ENCODE assay signal across 10 mouse cellular contexts in the genomic region with DNA sequence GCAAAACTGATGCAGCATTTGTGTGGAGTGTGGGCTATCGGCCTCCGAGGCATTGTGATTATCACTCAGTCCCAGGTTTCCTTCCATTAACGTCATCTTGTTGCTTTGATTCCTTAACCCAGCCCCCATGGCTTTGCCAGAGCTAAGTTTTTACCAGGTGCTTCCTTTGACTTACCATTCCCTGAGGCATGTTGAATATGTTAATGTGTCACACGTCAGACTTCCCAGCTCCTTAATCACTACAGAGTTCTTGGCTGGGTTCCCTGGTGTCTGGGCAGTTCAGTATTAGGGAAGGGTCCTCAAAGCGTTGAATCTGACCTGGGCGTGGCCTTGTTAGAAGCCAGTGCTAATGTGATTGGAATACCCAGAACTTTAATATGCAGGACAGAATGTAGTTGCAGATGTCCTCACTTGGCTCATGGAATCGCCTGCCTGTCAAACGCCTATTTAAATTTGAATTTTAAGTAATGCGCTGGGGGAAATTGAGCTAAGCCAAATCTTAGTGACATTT. TPM values are rescaled to one million over a fixed set of nuclear protein-coding genes. Genes with fewer than 3 reads are reported as not detected.
A peak's percentile ranks its signal among the peaks of the same experiment; 100 is the strongest.
DNase-seq lines count a peak whose midpoint lies in the region; ATAC-seq lines count a peak whose summit lies in the region.
"Had no signal": no experiment of that assay in that cellular context is flagged by ENCODE, and none has a peak within 500 bp of the region (broad histone marks: within the 10 kb centered on the region; RNA-seq: fewer than 3 reads in every experiment).

No protein-coding gene starts in this region.

- H3K9me3 ChIP-seq in lung, embryonic 15.5 days: no peaks in the 10 kb centered on the region
- no peaks in the 10 kb centered on the region for H3K9me3 ChIP-seq in forebrain, embryonic 16.5 days (ENCODE audit: control insufficient read depth, low read length)
- no peaks in the 10 kb centered on the region for H3K9me3 ChIP-seq in hindbrain, embryonic 16.5 days (ENCODE audit: control insufficient read depth, low read length)
- H3K9me3 ChIP-seq in midbrain, embryonic 16.5 days (replicated peaks; ENCODE audit: control insufficient read depth, low read length, poor library complexity, severe bottlenecking): no peaks in the 10 kb centered on the region
- H3K9me3 ChIP-seq: G1E had no signal

- peak; percentile 24 for ATAC-seq in lung, embryonic 15.5 days (ENCODE audit: borderline replicate concordance, extremely low read depth, low FRiP score, low TSS enrichment)
- ATAC-seq in forebrain, embryonic 16.5 days: peak; percentile 80
- ATAC-seq in hindbrain, embryonic 16.5 days: peak; percentile 62; the same call in 1 of the 2 replicates
- ATAC-seq in midbrain, embryonic 16.5 days: peak; percentile 60

- peak overlapping the region; percentile 22; the same call in 1 of the 2 replicates for H3K4me2 ChIP-seq in lung, embryonic 15.5 days
- no peak overlapping the region; the same call in 1 of the 2 replicates for H3K4me2 ChIP-seq in forebrain, embryonic 16.5 days (ENCODE audit: low read length)
- no peak overlapping the region for H3K4me2 ChIP-seq in hindbrain, embryonic 16.5 days (ENCODE audit: low read length)
- H3K4me2 ChIP-seq in midbrain, embryonic 16.5 days (ENCODE audit: low read length): no peak overlapping the region

- 35% methylated on average over 9 of the region's 9 CpGs for WGBS in lung, embryonic 15.5 days
- WGBS in forebrain, embryonic 16.5 days: 21% methylated on average over 9 of the region's 9 CpGs
- WGBS in hindbrain, embryonic 16.5 days: 40% methylated on average over 9 of the region's 9 CpGs
- 55% methylated on average over 9 of the region's 9 CpGs for WGBS in midbrain, embryonic 16.5 days

- intact Hi-C loops in left cerebral cortex, postnatal 10 days (cut with DNase I): no loop called here

- H3K27ac ChIP-seq in lung, embryonic 15.5 days: peak overlapping the region; percentile 80
- H3K27ac ChIP-seq in forebrain, embryonic 16.5 days (ENCODE audit: low read length): peak overlapping the region; percentile 92
- H3K27ac ChIP-seq in hindbrain, embryonic 16.5 days (ENCODE audit: low read depth, low read length): peak overlapping the region; percentile 21; the same call in 1 of the 2 replicates
- H3K27ac ChIP-seq in midbrain, embryonic 16.5 days (ENCODE audit: low read length): no peak overlapping the region

- H3K9ac ChIP-seq in lung, embryonic 15.5 days: no peak overlapping the region
- H3K9ac ChIP-seq in forebrain, embryonic 16.5 days (replicated peaks; ENCODE audit: low read depth, low read length): no peak overlapping the region
- no peak overlapping the region for H3K9ac ChIP-seq in hindbrain, embryonic 16.5 days (ENCODE audit: low read depth, low read length)
- H3K9ac ChIP-seq in midbrain, embryonic 16.5 days (ENCODE audit: low read depth, low read length): no peak overlapping the region

- H3K36me3 ChIP-seq in lung, embryonic 15.5 days: no peaks in the 10 kb centered on the region
- H3K36me3 ChIP-seq in forebrain, embryonic 16.5 days (ENCODE audit: control insufficient read depth, insufficient read depth): no peaks in the 10 kb centered on the region
- H3K36me3 ChIP-seq in hindbrain, embryonic 16.5 days (ENCODE audit: control insufficient read depth, insufficient read depth, low read length): no peaks in the 10 kb centered on the region
- H3K36me3 ChIP-seq in midbrain, embryonic 16.5 days (ENCODE audit: control insufficient read depth, insufficient read depth, low read length): no peaks in the 10 kb centered on the region

- peaks cover 52% of the 10 kb centered on the region for H3K4me1 ChIP-seq in lung, embryonic 15.5 days
- H3K4me1 ChIP-seq in forebrain, embryonic 16.5 days (replicated peaks; ENCODE audit: control insufficient read depth, insufficient read depth, low read length): peaks cover 39% of the 10 kb centered on the region
- H3K4me1 ChIP-seq in hindbrain, embryonic 16.5 days (ENCODE audit: control insufficient read depth, insufficient read depth, low read depth, low read length): peaks cover 5% of the 10 kb centered on the region; the same call in 1 of the 2 replicates
- H3K4me1 ChIP-seq in midbrain, embryonic 16.5 days (ENCODE audit: control insufficient read depth, insufficient read depth, low read length): peaks cover 17% of the 10 kb centered on the region; the same call in 1 of the 2 replicates

- no peaks in the 10 kb centered on the region for H3K27me3 ChIP-seq in lung, embryonic 15.5 days
- H3K27me3 ChIP-seq in forebrain, embryonic 16.5 days (replicated peaks; ENCODE audit: control insufficient read depth, insufficient read depth, low read length): no peaks in the 10 kb centered on the region
- H3K27me3 ChIP-seq in hindbrain, embryonic 16.5 days (replicated peaks; ENCODE audit: control insufficient read depth, insufficient read depth, low read length): no peaks in the 10 kb centered on the region
- no peaks in the 10 kb centered on the region for H3K27me3 ChIP-seq in midbrain, embryonic 16.5 days (ENCODE audit: control insufficient read depth, insufficient read depth, low read depth, low read length)

- no peak overlapping the region for H3K4me3 ChIP-seq in lung, embryonic 15.5 days
- H3K4me3 ChIP-seq in forebrain, embryonic 16.5 days (replicated peaks; ENCODE audit: low read length): no peak overlapping the region
- H3K4me3 ChIP-seq in hindbrain, embryonic 16.5 days (ENCODE audit: low read length): no peak overlapping the region
- H3K4me3 ChIP-seq in midbrain, embryonic 16.5 days (ENCODE audit: low read depth, low read length): no peak overlapping the region
- H3K4me3 ChIP-seq: myocyte had no signal

- DNase-seq in lung, postnatal 10 days: no peak
- DNase-seq in adipocyte (ENCODE audit: low spot score): no peak
- no peak for DNase-seq in thymus, postnatal 36 days
- no peak for DNase-seq in left cerebral cortex, postnatal 10 days (ENCODE audit: extremely low spot score in 1 of 2, low spot score in 2 of 2)

RNA-seq across cellular contexts. Expression of a gene that starts 23.6 kb away (rescaled TPM):
- 12.7 and 14.9 TPM in 2 replicates for polyA plus RNA-seq in lung, embryonic 15.5 days (2015; fragmentation: Nextera tagmentation; extraction: Ambion mirVana)
- polyA plus RNA-seq in forebrain, embryonic 16.5 days (2015; fragmentation: Nextera tagmentation; extraction: Ambion mirVana): 15.0 and 18.2 TPM in 2 replicates
- 5.4 and 5.6 TPM in 2 replicates for polyA plus RNA-seq in hindbrain, embryonic 16.5 days (2015; fragmentation: Nextera tagmentation; extraction: Ambion mirVana)
- 4.2 and 4.5 TPM in 2 replicates for polyA plus RNA-seq in midbrain, embryonic 16.5 days (2015; fragmentation: Nextera tagmentation; extraction: Ambion mirVana)
- 10 to 100 TPM; 88.2 to 89.7 TPM for total RNA-seq in left cerebral cortex, postnatal 10 days (2021)

RNA-seq across cellular contexts. Expression of a gene that starts 51.1 kb away (rescaled TPM):
- 29.7 and 30.0 TPM in 2 replicates for polyA plus RNA-seq in lung, embryonic 15.5 days (2015; fragmentation: Nextera tagmentation; extraction: Ambion mirVana)
- 11.7 and 12.0 TPM in 2 replicates for polyA plus RNA-seq in forebrain, embryonic 16.5 days (2015; fragmentation: Nextera tagmentation; extraction: Ambion mirVana)
- polyA plus RNA-seq in hindbrain, embryonic 16.5 days (2015; fragmentation: Nextera tagmentation; extraction: Ambion mirVana): 12.7 and 13.8 TPM in 2 replicates
- polyA plus RNA-seq in midbrain, embryonic 16.5 days (2015; fragmentation: Nextera tagmentation; extraction: Ambion mirVana): 10.7 and 11.2 TPM in 2 replicates
- 10 to 100 TPM; 13.7 to 14.6 TPM for total RNA-seq in left cerebral cortex, postnatal 10 days (2021)

Comparison
In these comparisons a context has a peak if more than half of its experiments do, and no peak if none do; other contexts are left out.
1. ATAC-seq: peak in every context shown above with its lines; median percentile 80 in forebrain, embryonic 16.5 days; 62 in hindbrain, embryonic 16.5 days; 60 in midbrain, embryonic 16.5 days; 24 in lung, embryonic 15.5 days.